Mouse (Mus musculus) CH12.LX (cell line): ENCODE data around the gene Anxa4.

ENCODE experiments used
- CHD2 ChIP-seq: IDR thresholded peaks from 2 replicates; pipeline ENCODE4 v1.6.1; 2011; ENCODE audit warnings: low read length, improper control_type of control experiment
- CTCF ChIP-seq, 2 experiments: IDR thresholded peaks in 1 of 2; conservative IDR thresholded peaks in 1 of 2; 2 replicates each; pipeline ENCODE4 v1.5.1; 2011 to 2012; ENCODE audit warnings: low read depth in 2 of 2, low read length in 2 of 2, improper control_type of control experiment in 1 of 2, inconsistent platforms in 1 of 2, mild to moderate bottlenecking in 1 of 2, moderate library complexity in 1 of 2
- E2F4 ChIP-seq: IDR thresholded peaks from 2 replicates; pipeline ENCODE4 v1.6.1; 2011; ENCODE audit warnings: low read depth, low read length, improper control_type of control experiment; ENCODE audit not compliant: insufficient replicate concordance
- ELF1 ChIP-seq: IDR thresholded peaks from 2 replicates; pipeline ENCODE4 v1.6.1; 2014; ENCODE audit warnings: low read depth, mild to moderate bottlenecking, inconsistent platforms, low read length, improper control_type of control experiment
- EP300 ChIP-seq: IDR thresholded peaks from 2 replicates; pipeline ENCODE4 v1.6.1; 2011; ENCODE audit warnings: low read length, improper control_type of control experiment
- HCFC1 ChIP-seq: IDR thresholded peaks from 2 replicates; pipeline ENCODE4 v1.6.1; 2012; ENCODE audit warnings: low read depth, mild to moderate bottlenecking, inconsistent platforms, low read length, improper control_type of control experiment
- JUN ChIP-seq: IDR thresholded peaks from 2 replicates; pipeline ENCODE4 v1.6.1; 2011; ENCODE audit warnings: low read depth, mild to moderate bottlenecking, low read length, improper control_type of control experiment, moderate library complexity; ENCODE audit not compliant: insufficient read depth
- KAT2A ChIP-seq: IDR thresholded peaks from 2 replicates; pipeline ENCODE4 v1.6.1; 2012; ENCODE audit warnings: low read length, improper control_type of control experiment, inconsistent platforms; ENCODE audit not compliant: insufficient replicate concordance
- NELFE ChIP-seq: IDR thresholded peaks from 2 replicates; pipeline ENCODE4 v1.6.1; 2011; ENCODE audit warnings: low read depth, low read length, improper control_type of control experiment
- POLR2A ChIP-seq: IDR thresholded peaks from 2 replicates; pipeline ENCODE4 v1.6.1; 2011; ENCODE audit warnings: low read depth, mild to moderate bottlenecking, improper control_type of control experiment, low read length
- RCOR1 ChIP-seq: conservative IDR thresholded peaks from 2 replicates; pipeline ENCODE4 v1.6.1; 2012; ENCODE audit warnings: low read depth, mild to moderate bottlenecking, inconsistent platforms, low read length, improper control_type of control experiment
- TBP ChIP-seq: conservative IDR thresholded peaks from 2 replicates; pipeline ENCODE4 v1.6.1; 2011; ENCODE audit warnings: low read depth, low read length, improper control_type of control experiment
- USF1 ChIP-seq: IDR thresholded peaks from 2 replicates; pipeline ENCODE4 v1.6.1; 2014; ENCODE audit warnings: low read depth, mild to moderate bottlenecking, inconsistent platforms, low read length, improper control_type of control experiment
- ZNF384 ChIP-seq: IDR thresholded peaks from 2 replicates; pipeline ENCODE4 v1.6.1; 2012; ENCODE audit warnings: low read depth, low read length, improper control_type of control experiment, inconsistent platforms

DNA sequence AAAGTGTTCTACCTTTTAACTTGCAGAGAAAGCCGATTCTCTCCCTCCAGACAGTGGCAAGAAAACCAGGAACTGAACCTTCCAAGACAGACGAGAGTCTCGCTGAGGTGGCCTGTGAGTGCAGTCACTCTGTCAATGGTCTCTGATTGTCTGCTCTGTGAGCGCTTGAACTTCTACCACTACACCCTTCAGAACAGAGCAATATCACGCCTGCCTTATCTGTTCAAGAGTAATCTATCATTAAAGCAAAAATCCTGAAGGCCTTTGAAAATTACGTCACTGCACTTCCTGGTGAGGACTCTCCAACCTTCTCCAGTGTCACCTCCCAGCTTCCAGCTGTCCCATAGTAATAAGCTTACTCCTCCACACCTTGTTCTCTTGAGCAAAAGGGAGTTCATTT lies 18.4 kb downstream of the Anxa4 start:
- TF ChIP-seq ZNF384 (no peak), RCOR1 (no peak), POLR2A (no peak), TBP (no peak), USF1 (no peak), KAT2A (no peak), CTCF (conservative IDR thresholded peaks at IDR 0.05 in 1 of 2, IDR thresholded peaks at IDR 0.05 in 1 of 2; ENCODE audit: low read depth in 2 of 2, low read length in 2 of 2) (no peak), EP300 (no peak), CHD2 (no peak), HCFC1 (no peak), E2F4 (no peak), NELFE (no peak), ELF1 (no peak), JUN (no peak)
